Mouse (Mus musculus): ENCODE measurements around the gene Smap2.

Gene Smap2

GRCm38 (mm10) chr4:120987319-120987718 lies 29.7 kb downstream of the Smap2 start:
- CTCF ChIA-PET, result interaction anchor here (1.1 to 1.9 kb wide), 3 partner anchors 14 to 53 kb away, joined by 3 to 6 read pairs (median 3); no protein-coding TSS in a partner anchor

DNA sequence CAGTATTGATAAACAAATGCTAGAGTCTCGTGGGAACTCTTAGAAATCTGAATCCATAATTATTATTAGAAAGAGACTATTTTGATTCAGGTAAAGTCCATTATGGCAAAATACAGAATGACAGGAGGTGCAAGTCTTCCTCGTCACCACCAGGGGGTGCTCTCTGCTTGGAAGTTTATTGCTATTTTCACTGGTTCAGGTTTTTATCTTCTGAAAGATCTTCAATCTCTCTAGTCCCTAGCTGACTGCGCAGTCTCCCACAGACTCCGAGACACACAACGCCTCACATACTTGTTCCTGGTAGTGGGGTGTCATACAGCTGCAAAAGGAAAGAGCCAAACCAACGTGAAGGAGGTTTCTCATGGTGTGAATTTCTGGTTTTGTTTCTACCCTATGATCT lies 30.6 kb downstream of the Smap2 start:
- CTCF ChIA-PET, result interaction anchor here (1.1 kb wide), 1 partner anchor 46 kb away, joined by 3 read pairs; no protein-coding TSS in a partner anchor

GRCm38 (mm10) chr4:120978221-120978620 lies 38.8 kb downstream of the Smap2 start:
- CTCF ChIA-PET, result interaction anchor here (1.2 kb wide), 1 partner anchor 61 kb away, joined by 3 read pairs; the partner anchor contains the start of gene Col9a2

DNA sequence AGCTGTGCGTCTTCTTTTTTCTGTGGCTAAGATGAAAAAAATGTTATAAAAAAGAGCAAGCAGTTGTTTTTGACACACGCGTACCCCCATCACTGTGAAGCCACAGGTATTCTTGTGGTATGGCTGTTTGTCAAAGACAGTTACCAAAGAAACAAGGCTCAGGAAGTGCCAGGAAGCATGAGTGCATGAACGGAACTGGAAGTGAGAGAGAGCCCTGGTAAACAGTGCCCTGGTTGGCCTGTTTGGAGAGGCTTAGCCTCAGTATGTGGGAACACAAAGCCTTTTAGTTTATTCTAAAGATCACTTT lies 41.7 kb downstream of the Smap2 start:
- CTCF ChIA-PET, result no interaction called here

DNA sequence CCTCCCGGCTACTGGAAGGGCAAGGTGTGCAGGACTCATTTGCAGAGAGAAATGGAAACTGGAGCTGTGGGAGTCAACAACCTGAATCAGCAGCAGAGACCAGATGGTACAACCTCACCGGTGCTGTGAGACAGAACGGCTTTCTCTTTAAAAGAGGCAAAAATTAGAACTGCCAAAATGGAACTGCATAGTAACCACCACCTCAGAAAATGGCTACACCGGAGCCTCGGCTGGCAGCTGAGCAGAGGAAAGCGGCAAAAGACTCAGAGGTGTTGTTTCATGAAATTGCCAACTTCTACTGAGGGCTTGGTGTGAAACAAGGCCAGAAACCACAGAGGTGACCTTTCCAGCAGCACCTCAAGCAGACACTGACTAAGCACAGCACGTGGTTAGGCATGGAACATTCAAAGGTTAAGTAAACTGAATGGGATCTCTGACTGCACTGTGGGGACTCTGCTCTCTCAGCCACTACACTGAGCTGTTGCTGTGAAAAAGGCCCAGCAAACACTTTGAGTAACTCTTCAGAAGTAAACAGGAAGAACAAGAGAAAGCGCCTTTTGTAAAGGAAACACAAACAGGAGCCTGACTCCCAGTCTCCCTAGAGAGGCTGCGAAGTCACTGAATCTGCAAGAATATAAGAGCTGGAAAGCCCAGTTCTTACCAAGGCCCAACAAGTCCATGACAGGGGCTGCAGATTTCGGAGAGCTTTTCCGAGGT lies 42.2 kb downstream of the Smap2 start:
- CTCF ChIA-PET, result no interaction called here

DNA sequence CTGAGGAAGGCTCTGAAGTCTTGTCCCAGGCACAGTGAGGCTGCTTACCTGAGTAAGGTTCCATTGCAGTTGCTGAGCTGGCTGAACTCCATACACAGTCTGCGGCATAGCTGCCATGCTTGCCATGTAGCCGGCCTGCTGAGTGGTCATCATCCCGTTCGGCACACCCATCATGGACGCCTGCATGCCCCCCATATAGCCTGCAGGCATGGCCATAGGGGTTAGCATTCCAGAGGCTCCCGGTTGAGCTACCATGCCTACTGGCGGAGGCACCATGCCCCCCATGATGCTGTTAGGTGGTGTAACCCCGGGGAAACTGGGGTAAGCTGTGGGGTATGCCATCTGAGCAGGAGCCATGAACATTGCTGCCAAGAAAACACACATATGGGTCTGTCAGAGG lies 45.2 kb downstream of the Smap2 start:
- CTCF ChIA-PET, result no interaction called here

DNA sequence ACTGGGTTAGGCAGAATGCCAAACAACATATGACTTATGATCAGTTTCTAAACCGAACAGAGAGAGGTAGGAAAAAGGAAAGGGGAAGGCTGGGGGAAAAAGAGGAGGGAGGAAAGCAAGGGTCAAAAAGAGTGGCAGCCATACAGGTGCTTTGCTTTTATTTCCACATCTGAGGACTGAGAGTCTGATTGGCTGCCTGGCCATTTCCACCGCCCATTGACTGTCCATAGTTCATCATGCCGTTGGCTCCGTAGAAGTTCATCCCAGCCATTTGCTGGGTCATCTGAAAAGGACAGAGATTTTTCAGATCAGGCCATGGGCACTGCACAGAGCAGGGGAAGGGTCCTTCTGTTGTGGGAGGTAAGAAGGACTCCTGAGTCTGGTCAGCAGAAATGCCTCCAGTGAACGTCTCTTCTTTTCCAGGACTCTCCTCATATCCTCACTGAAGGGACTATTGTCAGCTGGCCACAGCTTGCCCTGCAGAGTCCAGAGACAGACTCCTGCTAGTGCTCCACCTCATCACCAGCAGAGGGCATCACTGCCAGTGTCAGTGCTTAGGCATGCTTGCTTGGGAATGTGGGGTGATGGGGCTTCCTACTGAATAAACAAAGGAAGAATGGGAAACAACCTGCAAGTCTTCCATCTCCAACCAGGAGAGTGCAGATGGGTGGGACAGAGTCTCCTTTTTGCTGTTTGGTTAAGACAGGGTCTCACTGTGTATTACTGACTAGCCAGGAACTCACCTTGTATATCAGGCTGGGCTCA lies 47.5 kb downstream of the Smap2 start:
- CTCF ChIA-PET, result interaction anchor here (0.6 to 0.7 kb wide), 2 partner anchors 14 to 21 kb away, joined by 3 read pairs; no protein-coding TSS in a partner anchor

- CTCF ChIA-PET, result interaction anchor here (0.5 kb wide), 1 partner anchor 228 kb away, joined by 3 read pairs; no protein-coding TSS in a partner anchor
Measured at GRCm38 (mm10) chr4:120968486-120968885, 48.6 kb downstream of the Smap2 start.

GRCm38 (mm10) chr4:120955586-120955985 lies 61.5 kb downstream of the Smap2 start:
- CTCF ChIA-PET, result interaction anchor here (0.9 kb wide), 1 partner anchor 14 kb away, joined by 3 read pairs; no protein-coding TSS in a partner anchor

GRCm38 (mm10) chr4:120953667-120954066 lies 63.4 kb downstream of the Smap2 start:
- CTCF ChIA-PET, result no interaction called here

DNA sequence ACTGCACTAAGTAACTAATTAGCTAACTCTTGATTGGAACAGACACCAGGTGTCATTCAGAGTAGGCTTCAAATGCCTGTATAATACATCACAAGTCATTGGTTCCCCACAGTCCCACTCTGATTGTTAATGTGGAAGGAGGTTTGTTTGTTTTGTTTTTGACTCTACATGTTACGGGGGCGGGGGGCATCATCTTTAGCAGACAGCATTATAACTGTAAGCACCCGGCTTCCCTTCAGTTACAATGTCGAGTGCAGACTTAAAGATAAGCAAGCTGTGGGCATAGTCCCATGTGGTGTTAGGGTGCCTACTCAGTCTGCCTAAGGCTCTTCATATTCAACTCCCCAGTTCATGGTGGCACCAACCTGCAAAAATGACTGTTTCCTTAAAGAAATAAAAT lies 64.0 kb downstream of the Smap2 start:
- CTCF ChIA-PET, result no interaction called here

GRCm38 (mm10) chr4:120952163-120952562 lies 64.9 kb downstream of the Smap2 start:
- CTCF ChIA-PET, result no interaction called here

DNA sequence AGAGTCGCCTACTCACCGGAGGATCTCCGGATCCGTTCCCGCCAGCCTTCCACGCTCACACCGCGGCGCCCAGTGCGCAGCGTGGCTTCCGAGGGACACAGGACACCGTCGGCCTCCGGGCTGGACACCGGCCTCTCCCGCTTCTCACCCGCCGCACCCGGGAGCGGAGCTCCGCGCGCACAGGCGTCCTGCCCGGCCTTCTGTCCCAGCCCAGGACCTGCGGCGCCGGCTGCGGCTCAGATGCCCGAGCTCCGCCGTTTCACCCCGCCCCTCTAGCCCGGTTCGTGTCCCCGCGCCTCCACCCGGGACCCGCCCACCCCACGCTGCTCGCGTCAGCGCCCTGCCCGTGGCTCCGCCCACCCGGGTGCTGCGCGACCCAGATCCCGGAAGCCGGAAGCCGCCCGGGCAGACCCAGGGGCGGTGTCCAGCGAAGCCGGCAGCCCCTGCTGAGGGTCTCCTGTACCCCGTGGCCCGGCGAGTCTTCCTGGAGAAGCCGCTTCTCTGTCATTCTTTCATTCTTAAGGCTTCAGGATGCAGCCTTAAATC lies 65.5 kb downstream of the Smap2 start, which contains the start of gene Zfp69:
TSS of gene Zfp69 (minus strand) at position 272 of the 546 bp plus-strand sequence.
- CTCF ChIA-PET, result interaction anchor here (0.8 kb wide), 1 partner anchor 27 kb away, joined by 3 read pairs; the partner anchor contains the start of gene Exo5

DNA sequence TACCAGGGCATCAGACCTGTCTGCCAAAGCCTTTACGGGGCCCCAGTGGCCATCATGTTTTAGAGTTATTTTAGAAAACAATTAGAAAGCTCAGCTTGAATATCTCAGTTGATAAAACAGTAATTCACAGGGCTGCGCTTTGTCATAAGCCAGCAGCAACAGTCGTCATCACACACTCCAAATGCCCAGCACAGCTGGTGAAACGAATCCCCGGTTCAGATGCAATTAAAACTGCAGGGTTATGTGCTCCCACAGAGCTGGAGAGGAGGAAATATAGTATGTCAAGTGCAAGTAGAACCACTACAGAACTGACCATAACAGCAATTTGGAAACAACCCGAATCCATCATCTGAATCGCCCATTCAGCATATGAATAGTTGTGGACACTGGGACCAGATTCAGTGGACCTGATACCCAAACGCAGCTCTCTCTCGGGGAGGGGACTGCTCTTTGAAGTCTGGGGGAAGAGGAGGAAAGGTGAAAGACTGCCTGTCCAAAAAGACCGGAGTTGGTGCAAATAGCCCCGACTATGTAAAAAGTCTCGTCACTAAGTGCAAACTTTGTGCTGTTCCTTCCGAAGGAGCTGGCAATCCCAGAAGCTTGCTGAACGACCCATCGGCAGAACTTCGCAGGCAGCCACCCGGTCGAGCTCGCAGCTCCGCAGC lies 66.2 kb downstream of the Smap2 start:
- CTCF ChIA-PET, result interaction anchor here (0.8 kb wide), 1 partner anchor 26 kb away, joined by 3 read pairs; the partner anchor contains the start of gene Exo5

DNA sequence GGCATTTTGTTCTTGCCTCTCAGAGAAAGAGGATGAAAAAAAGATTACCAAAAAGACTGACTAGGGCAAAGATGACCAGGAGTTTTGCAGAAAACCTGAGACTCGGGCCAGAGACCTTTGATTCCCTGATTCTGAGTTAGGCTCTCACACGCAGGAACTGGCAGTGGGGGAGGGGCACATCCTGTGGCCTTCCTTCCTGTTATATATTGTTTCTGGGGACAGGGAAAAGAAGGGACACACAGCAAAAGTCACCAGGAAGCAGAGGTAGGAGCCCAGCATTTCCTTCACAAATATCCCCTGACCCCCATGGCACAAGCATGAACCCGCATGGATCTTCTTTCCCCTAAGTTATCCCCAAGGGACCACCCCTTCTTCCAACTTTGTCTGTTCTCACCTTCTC lies 68.1 kb downstream of the Smap2 start:
- CTCF ChIA-PET, result interaction anchor here (1.0 kb wide), 1 partner anchor 21 kb away, joined by 4 read pairs; no protein-coding TSS in a partner anchor

- CTCF ChIA-PET, result interaction anchor here (0.6 kb wide), 1 partner anchor 30 kb away, joined by 14 read pairs; no protein-coding TSS in a partner anchor
Measured at GRCm38 (mm10) chr4:120935006-120935405, 82.0 kb downstream of the Smap2 start.

- CTCF ChIA-PET, result no interaction called here
Measured at GRCm38 (mm10) chr4:120930736-120931135, 86.3 kb downstream of the Smap2 start.

DNA sequence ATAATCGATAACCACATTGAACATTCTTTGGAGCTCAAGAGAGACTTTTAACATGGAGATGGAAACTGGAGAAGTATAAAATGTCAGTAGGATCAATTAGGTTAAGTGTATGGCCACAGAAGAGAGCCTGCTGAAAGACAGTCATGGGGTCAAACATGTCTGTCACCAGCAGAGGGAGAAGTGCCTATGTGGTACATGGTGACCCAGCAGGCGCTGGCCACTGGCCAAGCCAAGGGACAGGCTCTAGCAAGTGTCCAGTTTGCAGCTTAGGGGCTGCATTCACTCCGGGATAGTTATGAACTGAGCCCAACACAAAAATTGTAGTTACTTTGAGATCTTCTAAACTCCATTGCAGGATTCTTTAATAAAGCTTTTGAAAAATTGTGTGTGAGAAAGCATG lies 88.4 kb downstream of the Smap2 start:
- CTCF ChIA-PET, result interaction anchor here (0.6 to 1.0 kb wide), 2 partner anchors 21 to 1771 kb away, joined by 3 to 4 read pairs; no protein-coding TSS in a partner anchor

- CTCF ChIA-PET, result interaction anchor here (1.2 kb wide), 1 partner anchor 26 kb away, joined by 3 read pairs; the partner anchor contains the start of gene Zfp69
Measured at GRCm38 (mm10) chr4:120925386-120925785, 91.7 kb downstream of the Smap2 start.

DNA sequence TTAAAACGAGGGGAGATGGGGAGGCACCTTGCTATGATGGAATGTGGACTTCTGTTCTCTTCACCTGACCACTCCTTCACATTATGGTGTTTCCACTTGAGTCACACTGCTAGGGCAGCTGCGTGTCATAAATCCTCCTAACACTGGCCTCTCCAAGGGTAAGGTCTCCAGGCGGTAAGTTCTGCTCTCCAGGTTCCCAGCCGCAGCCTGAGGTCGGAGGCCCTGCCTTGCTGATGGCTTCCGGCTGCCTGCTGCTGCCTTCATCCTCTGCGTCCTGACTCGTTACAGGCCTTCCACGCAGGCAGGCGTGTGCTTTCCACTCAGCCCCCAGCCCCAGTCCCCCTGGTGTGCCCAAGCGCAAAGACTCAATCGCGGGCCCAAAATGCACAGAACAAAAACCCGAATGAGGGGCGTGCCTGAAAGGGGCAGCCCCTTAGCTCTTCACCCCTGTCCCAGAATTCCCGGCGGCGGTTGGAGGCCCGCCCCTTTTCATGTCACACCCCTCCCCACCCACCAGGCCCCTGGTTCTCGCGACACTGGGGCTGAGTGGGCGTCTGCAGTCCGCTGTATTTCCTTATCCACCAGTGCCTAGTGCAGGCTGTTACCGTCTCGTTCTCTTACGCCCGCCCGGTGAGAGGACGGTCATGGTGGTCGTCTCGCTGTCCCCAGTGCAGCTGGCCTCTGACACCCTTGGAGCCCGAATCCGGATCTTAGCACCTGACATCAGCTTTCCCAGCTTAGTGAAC lies 92.3 kb downstream of the Smap2 start, which contains the start of gene Exo5:
TSS of gene Exo5 (minus strand) at position 464 of the 746 bp plus-strand sequence.
- CTCF ChIA-PET, result interaction anchor here (1.2 kb wide), 1 partner anchor 27 kb away, joined by 3 read pairs; the partner anchor contains the start of gene Zfp69

DNA sequence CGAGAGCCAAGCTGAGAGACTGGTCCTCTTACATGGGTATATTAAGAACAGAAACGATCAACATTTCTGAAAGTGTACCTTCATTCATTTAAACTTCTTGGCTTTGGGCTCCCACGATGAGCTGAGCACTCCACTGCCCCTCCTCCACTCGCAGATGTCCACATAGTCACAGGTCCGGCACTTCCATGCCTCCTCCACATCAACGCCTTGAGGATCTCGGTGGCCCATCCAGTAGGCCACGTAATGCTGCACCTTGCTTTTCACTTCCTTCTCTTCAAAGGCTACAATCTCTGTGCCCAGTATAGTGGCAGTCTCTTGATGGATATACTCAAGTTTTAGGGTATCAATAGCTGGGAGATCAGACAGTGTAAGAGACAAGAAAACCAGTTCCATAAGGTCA lies 95.6 kb downstream of the Smap2 start:
- CTCF ChIA-PET, result no interaction called here
